Mouse (Mus musculus) liver, embryonic 13.5 days (tissue): Measurements from ENCODE around the gene Fbxo39. TPM values are rescaled to one million over a fixed set of nuclear protein-coding genes. Genes with fewer than 3 reads are reported as not detected.

ENCODE experiments used
- ATAC-seq: fragments of 200-750 bp; cut with Nextera tagmentation; 2 replicates; pipeline ENCODE4 v1.8.0; 2017; ENCODE audit warnings: low read depth, mild to moderate bottlenecking, moderate number of reproducible peaks, moderate library complexity
- DNase-seq: peaks from one replicate; pipeline ENCODE4 v3.0.0; 2022
- H3K27ac ChIP-seq: fragments of 300-500 bp; sonication (generic); 2 replicates; pipeline ENCODE4 v1.5.1; 2015; ENCODE audit warnings: moderate library complexity, mild to moderate bottlenecking, inconsistent platforms
- H3K27me3 ChIP-seq: fragments of 300-500 bp; sonication (generic); 2 replicates; pipeline ENCODE4 v1.6.1; 2015; ENCODE audit warnings: mild to moderate bottlenecking, inconsistent platforms
- H3K36me3 ChIP-seq: fragments of 300-500 bp; sonication (generic); 2 replicates; pipeline ENCODE4 v1.6.1; 2015; ENCODE audit warnings: mild to moderate bottlenecking, inconsistent platforms
- H3K4me1 ChIP-seq: fragments of 300-500 bp; sonication (generic); replicated peaks from 2 replicates; pipeline ENCODE4 v1.6.1; 2015; ENCODE audit warnings: inconsistent platforms
- H3K4me2 ChIP-seq: fragments of 300-500 bp; sonication (generic); 2 replicates; pipeline ENCODE4 v1.6.1; 2015; ENCODE audit warnings: inconsistent platforms, mild to moderate bottlenecking, moderate library complexity
- H3K4me3 ChIP-seq: fragments of 300-500 bp; sonication (generic); replicated peaks from 2 replicates; pipeline ENCODE4 v1.5.1; 2015; ENCODE audit warnings: mild to moderate bottlenecking, inconsistent platforms
- H3K9ac ChIP-seq: fragments of 300-500 bp; sonication (generic); 2 replicates; pipeline ENCODE4 v1.6.1; 2015; ENCODE audit warnings: mild to moderate bottlenecking, inconsistent platforms
- H3K9me3 ChIP-seq: fragments of 300-500 bp; sonication (generic); replicated peaks from 2 replicates; pipeline ENCODE4 v1.6.1; 2016; ENCODE audit warnings: inconsistent platforms
- WGBS: fragments of 180-500 bp; shearing (Covaris S2); methylation state at CpG from one replicate; pipeline ENCODE4 v1.1.7; 2015; ENCODE audit not compliant: insufficient replicate concordance; 5-methylcytosine and 5-hydroxymethylcytosine counted together
- polyA plus RNA-seq: library from polyadenylated mRNA; unstranded; fragments of >200 nt; fragmentation: Nextera tagmentation; extraction: Ambion mirVana; gene quantifications from 2 replicates; pipeline ENCODE4 v1.2.1, GENCODE M21; 2015

Gene Fbxo39
- polyA plus RNA-seq, 1 experiment from 2014 or later: not detected

DNA sequence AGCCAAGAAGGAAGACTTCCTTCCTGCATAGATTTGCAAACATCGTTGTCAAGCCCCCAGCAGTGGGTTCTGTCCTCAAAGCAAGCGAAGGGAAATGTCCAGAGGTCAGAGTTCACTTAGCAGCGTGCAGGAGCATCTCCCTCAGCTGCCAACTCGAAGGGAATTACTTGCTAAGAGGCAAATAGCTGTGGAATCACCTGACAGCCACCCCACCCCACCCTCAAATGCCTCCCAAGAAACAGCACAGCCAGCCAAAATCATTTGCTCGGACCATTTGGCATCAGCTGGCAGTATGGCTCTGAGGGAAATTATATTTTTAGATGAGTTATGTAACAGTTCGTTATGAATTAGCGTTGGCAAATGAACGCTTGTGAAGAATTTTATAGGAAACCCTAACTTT, 34.8 kb downstream of the Fbxo39 start:
- no peak overlapping the region for H3K4me2 ChIP-seq
- no peaks in the 10 kb centered on the region for H3K36me3 ChIP-seq
- ATAC-seq: no peak
- no peaks in the 10 kb centered on the region for H3K9me3 ChIP-seq
- no peak for DNase-seq
- H3K9ac ChIP-seq: no peak overlapping the region
- 52% methylated on average over 8 of the region's 8 CpGs for WGBS
- H3K27ac ChIP-seq: no peak overlapping the region
- H3K4me1 ChIP-seq: no peaks in the 10 kb centered on the region
- H3K27me3 ChIP-seq: no peaks in the 10 kb centered on the region
- H3K4me3 ChIP-seq: no peak overlapping the region

- no peak for ATAC-seq
- Histone ChIP-seq H3K9me3 (no peaks in the 10 kb centered on the region), H3K27me3 (no peaks in the 10 kb centered on the region), H3K4me2 (no peak overlapping the region), H3K9ac (no peak overlapping the region), H3K4me3 (no peak overlapping the region), H3K4me1 (no peaks in the 10 kb centered on the region), H3K36me3 (no peaks in the 10 kb centered on the region), H3K27ac (no peak overlapping the region)
- no peak for DNase-seq
- WGBS: 41% methylated on average over 4 of the region's 4 CpGs
Measured at GRCm38 (mm10) chr11:72349652-72350051, 35.4 kb downstream of the Fbxo39 start.

DNA sequence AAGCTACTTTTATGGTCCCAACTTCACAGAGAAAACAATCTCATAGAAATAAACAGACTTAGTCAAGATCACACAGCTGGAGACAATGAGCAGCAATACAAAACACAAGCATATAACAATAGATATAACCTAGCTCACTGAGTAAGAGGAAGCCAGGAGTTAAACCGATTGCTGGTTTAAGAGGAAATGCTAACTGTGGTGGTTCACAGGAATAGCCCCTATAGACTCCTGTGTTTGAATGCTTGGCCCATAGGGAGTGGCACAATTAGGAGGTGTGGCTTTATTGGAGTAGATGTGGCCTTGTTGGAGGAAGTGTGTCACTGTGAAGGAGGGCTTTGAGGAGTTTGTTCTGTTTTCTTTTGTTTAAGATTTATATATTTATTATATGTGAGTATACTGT, 38.0 kb downstream of the Fbxo39 start:
- H3K4me2 ChIP-seq: no peak overlapping the region
- no peak for DNase-seq

DNA sequence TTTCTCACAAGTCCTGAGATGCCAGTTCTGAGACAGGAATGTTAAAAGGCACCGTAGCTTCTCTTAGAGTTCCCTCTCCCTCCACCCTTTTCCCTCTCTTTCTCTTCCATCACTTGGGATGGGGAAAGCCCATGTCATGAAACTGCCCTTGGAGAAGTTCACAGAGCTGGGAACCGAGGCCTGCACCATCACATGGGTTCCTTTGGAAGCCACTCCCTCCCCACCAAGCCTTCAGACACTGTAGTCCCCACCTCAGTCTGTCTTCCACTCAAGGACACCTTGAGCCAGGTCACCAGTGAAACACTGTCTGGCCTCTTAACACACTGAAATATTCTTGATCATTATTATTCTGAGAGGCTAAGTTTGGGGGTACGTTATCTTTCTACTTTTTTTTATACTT, 38.9 kb downstream of the Fbxo39 start:
- no peak overlapping the region for H3K27ac ChIP-seq
- H3K4me2 ChIP-seq: no peak overlapping the region
- H3K9ac ChIP-seq: no peak overlapping the region
- WGBS: 50% methylated on average over 3 of the region's 3 CpGs
- H3K27me3 ChIP-seq: no peaks in the 10 kb centered on the region
- no peaks in the 10 kb centered on the region for H3K36me3 ChIP-seq
- H3K9me3 ChIP-seq: no peaks in the 10 kb centered on the region
- no peak for DNase-seq
- no peak overlapping the region for H3K4me3 ChIP-seq
- no peak for ATAC-seq
- H3K4me1 ChIP-seq: 0 out of 2 replicates have a peak, but pooled peaks cover 3% of the 10 kb centered on the region

More for the DNA sequence above, 38.0 kb downstream of the Fbxo39 start:
- no peaks in the 10 kb centered on the region for H3K36me3 ChIP-seq
- no peak overlapping the region for H3K27ac ChIP-seq
- no peaks in the 10 kb centered on the region for H3K27me3 ChIP-seq
- H3K4me1 ChIP-seq: 0 out of 2 replicates have a peak, but pooled peaks cover 3% of the 10 kb centered on the region
- 24% methylated on average over 1 of the region's 1 CpGs for WGBS
- H3K9ac ChIP-seq: no peak overlapping the region
- no peak for ATAC-seq
- no peak overlapping the region for H3K4me3 ChIP-seq
- no peaks in the 10 kb centered on the region for H3K9me3 ChIP-seq

DNA sequence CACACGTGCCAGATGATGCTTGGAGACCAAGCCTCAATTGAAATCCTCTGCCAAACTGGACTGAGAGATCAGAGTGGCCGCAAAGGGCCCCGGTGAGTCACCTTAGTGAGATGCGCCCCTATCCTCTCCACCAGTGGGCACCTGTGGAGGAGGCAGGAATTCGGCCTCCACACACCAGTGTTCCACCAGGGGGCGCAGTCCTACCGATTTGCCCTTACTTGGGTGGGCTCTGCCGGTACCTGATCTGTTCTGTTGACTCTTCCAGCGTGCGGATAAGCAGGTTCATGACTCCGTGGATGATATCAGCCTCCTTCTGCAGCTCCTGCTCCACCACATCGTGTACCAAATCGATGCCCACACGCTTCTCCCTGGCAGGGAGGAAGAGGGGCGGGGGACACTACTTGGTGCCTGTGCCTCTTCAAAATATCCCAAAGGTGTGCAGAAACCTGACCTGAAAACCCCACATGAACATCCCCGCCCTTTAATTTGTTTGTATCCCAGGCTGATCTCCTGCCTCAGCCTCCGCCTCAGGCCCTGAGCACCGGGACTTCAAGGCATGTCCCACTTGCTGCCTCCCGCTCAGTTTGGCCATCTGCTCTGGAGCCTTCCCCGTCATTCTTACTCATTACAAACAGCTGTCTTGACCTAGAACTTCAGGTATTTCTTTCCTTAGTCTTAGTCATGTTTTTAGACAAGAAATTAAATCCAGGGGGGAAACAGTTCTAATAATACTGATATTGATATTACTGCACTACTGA, 40.9 kb downstream of the Fbxo39 start:
- H3K27me3 ChIP-seq: no peaks in the 10 kb centered on the region
- DNase-seq (peak; percentile 51), ATAC-seq (no peak)
- no peak overlapping the region for H3K27ac ChIP-seq
- H3K9ac ChIP-seq: no peak overlapping the region
- H3K9me3 ChIP-seq: no peaks in the 10 kb centered on the region
- no peaks in the 10 kb centered on the region for H3K36me3 ChIP-seq
- 0 out of 2 replicates have a peak, but pooled peaks cover 3% of the 10 kb centered on the region for H3K4me1 ChIP-seq
- no peak overlapping the region for H3K4me3 ChIP-seq
- H3K4me2 ChIP-seq: peak overlapping the region; percentile 42
- WGBS: 23% methylated on average over 20 of the region's 20 CpGs

GRCm38 (mm10) chr11:72361385-72362346, 47.4 kb downstream of the Fbxo39 start:
- ATAC-seq (peak; percentile 47; the same call in 1 of the 2 replicates), DNase-seq (no peak)
- H3K4me2 ChIP-seq: peak overlapping the region; percentile 63
- no peaks in the 10 kb centered on the region for H3K9me3 ChIP-seq
- no peaks in the 10 kb centered on the region for H3K36me3 ChIP-seq
- peaks cover 20% of the 10 kb centered on the region for H3K27me3 ChIP-seq
- 11% methylated on average over 42 of the region's 42 CpGs for WGBS
- H3K9ac ChIP-seq: peak overlapping the region; percentile 29; the same call in 1 of the 2 replicates
- peak overlapping the region; percentile 47 for H3K4me3 ChIP-seq
- H3K4me1 ChIP-seq: peaks cover 7% of the 10 kb centered on the region; the same call in 1 of the 2 replicates
- no peak overlapping the region for H3K27ac ChIP-seq

- Histone ChIP-seq H3K9ac (peak within 1 kb of the TSS; percentile 29; the same call in 1 of the 2 replicates), H3K36me3 (no peaks in the 10 kb centered on the region)
- no peak for ATAC-seq
Measured at GRCm38 (mm10) chr11:72362347-72362741, 48.1 kb downstream of the Fbxo39 start, which contains the start of gene Tekt1. TSS of gene Tekt1 (minus strand) at chr11:72362442.

GRCm38 (mm10) chr11:72363523-72364240, 49.4 kb downstream of the Fbxo39 start:
- no peak overlapping the region for H3K9ac ChIP-seq
- no peak overlapping the region for H3K27ac ChIP-seq
- no peak overlapping the region for H3K4me3 ChIP-seq
- H3K9me3 ChIP-seq: no peaks in the 10 kb centered on the region
- DNase-seq: no peak
- no peaks in the 10 kb centered on the region for H3K36me3 ChIP-seq
- ATAC-seq: no peak
- peaks cover 20% of the 10 kb centered on the region for H3K27me3 ChIP-seq
- peaks cover 7% of the 10 kb centered on the region; the same call in 1 of the 2 replicates for H3K4me1 ChIP-seq
- no peak overlapping the region for H3K4me2 ChIP-seq
- 58% methylated on average over 8 of the region's 8 CpGs for WGBS

More at GRCm38 (mm10) chr11:72362347-72362741, 48.1 kb downstream of the Fbxo39 start, which contains the start of gene Tekt1:
- Histone ChIP-seq H3K27ac (no peak within 1 kb of the TSS), H3K27me3 (peaks cover 20% of the 10 kb centered on the region), H3K9me3 (no peaks in the 10 kb centered on the region), H3K4me2 (peak within 1 kb of the TSS; percentile 63), H3K4me1 (peaks cover 7% of the 10 kb centered on the region; the same call in 1 of the 2 replicates), H3K4me3 (peak within 1 kb of the TSS; percentile 47)
- 26% methylated on average over 10 of the region's 10 CpGs for WGBS
- DNase-seq: no peak

GRCm38 (mm10) chr11:72364526-72364925, 50.3 kb downstream of the Fbxo39 start:
- no peak overlapping the region for H3K4me2 ChIP-seq
- H3K4me3 ChIP-seq: no peak overlapping the region
- no peaks in the 10 kb centered on the region for H3K9me3 ChIP-seq
- no peaks in the 10 kb centered on the region for H3K36me3 ChIP-seq
- WGBS: 74% methylated on average over 5 of the region's 5 CpGs
- peaks cover 7% of the 10 kb centered on the region; the same call in 1 of the 2 replicates for H3K4me1 ChIP-seq
- no peak overlapping the region for H3K9ac ChIP-seq
- peaks cover 24% of the 10 kb centered on the region for H3K27me3 ChIP-seq
- ATAC-seq: no peak
- DNase-seq: no peak
- no peak overlapping the region for H3K27ac ChIP-seq

DNA sequence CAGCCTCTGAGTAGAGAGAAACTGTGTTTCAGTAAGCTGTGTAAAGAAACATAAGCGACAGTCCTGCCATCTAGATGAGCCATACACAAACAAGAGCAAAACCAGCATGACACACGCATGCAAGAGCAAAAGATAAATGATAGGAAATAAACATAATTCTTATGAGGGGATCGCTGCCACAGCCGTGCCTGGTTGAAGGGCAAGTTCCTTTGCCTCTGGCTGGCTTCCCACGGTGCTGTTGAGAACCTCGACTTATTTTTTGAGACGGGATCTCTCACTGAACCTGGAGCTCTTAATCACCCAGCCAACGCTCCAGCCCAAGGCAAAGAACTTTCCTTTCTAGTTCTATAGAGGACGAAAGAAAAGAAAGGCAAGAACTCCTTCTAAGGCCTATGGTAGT, 51.9 kb downstream of the Fbxo39 start:
- Histone ChIP-seq H3K4me1 (peaks cover 7% of the 10 kb centered on the region; the same call in 1 of the 2 replicates), H3K4me3 (no peak overlapping the region), H3K27me3 (peaks cover 23% of the 10 kb centered on the region), H3K9me3 (no peaks in the 10 kb centered on the region), H3K36me3 (no peaks in the 10 kb centered on the region), H3K4me2 (no peak overlapping the region), H3K27ac (no peak overlapping the region), H3K9ac (no peak overlapping the region)
- ATAC-seq (no peak), DNase-seq (no peak)
- WGBS: 65% methylated on average over 9 of the region's 9 CpGs
